Mouse (Mus musculus) embryonic fibroblast, embryonic 13.5 days (primary cell): ENCODE results near the gene Osbpl6.

Experiments used
- CTCF ChIP-seq: IDR thresholded peaks from 2 replicates; pipeline ENCODE4 v1.5.1; 2011; ENCODE audit warnings: mild to moderate bottlenecking, control low read depth, low read length, moderate library complexity, borderline replicate concordance; ENCODE audit not compliant: insufficient read depth
- POLR2A ChIP-seq: IDR thresholded peaks from 2 replicates; pipeline ENCODE4 v1.6.1; 2011; ENCODE audit warnings: low read depth, mild to moderate bottlenecking, control low read depth, low read length, moderate library complexity

GRCm38 (mm10) chr2:76498891-76499290 lies 92.6 kb downstream of the Osbpl6 start:
- no peak for TF ChIP-seq CTCF
- no peak for TF ChIP-seq POLR2A
